Mouse (Mus musculus) T-cell, adult 66 days (primary cell): ENCODE measurements around the gene Neto2. TPM values are rescaled to one million over a fixed set of nuclear protein-coding genes. Genes with fewer than 3 reads are reported as not detected.

Experiments
- total RNA-seq, 2 experiments: library from RNA; stranded (reverse); gene quantifications; 3 replicates in 1 of 2; 4 replicates in 1 of 2; pipeline ENCODE4 v1.2.4; 2023

Neto2 gene
- total RNA-seq, result 1 to 10 TPM; 3.1 to 4.4 TPM

GRCm38 (mm10) chr8:85700751-85701351 lies at the start of gene Neto2:
TSS of gene Neto2 (minus strand) at chr8:85700924.

Other genes starting within 250 kb of the Neto2 start
- under 1 TPM; 0.77 to 0.87 TPM for gene Gpt2, start 208.3 kb downstream of the Neto2 start, total RNA-seq
- 100 to 1,000 TPM; 148 to 162 TPM for gene Dnaja2, start 145.6 kb downstream of the Neto2 start, total RNA-seq
- 10 to 100 TPM; 27.0 to 28.7 TPM for gene Itfg1, start 140.0 kb upstream of the Neto2 start, total RNA-seq
- gene Phkb, start 140.0 kb upstream of the Neto2 start, total RNA-seq, result 10 to 100 TPM; 24.2 to 29.1 TPM